Mouse (Mus musculus) megakaryocyte-erythroid progenitor cell, adult 5 weeks (primary cell): ENCODE data around the gene Rsad1. TPM values are rescaled to one million over a fixed set of nuclear protein-coding genes. Genes with fewer than 3 reads are reported as not detected.

Source experiments
- polyA plus RNA-seq: library from polyadenylated mRNA; stranded (reverse); fragments of >175 nt; gene quantifications from 2 replicates; pipeline ENCODE4 v1.2.3, GENCODE M21; 2012

Gene Rsad1
- 4.1 and 7.2 TPM in 2 replicates for polyA plus RNA-seq

GRCm38 (mm10) chr11:94548888-94549690, at the start of gene Rsad1:
Gene Rsad1, minus strand, starts transcription at chr11:94549255.

DNA sequence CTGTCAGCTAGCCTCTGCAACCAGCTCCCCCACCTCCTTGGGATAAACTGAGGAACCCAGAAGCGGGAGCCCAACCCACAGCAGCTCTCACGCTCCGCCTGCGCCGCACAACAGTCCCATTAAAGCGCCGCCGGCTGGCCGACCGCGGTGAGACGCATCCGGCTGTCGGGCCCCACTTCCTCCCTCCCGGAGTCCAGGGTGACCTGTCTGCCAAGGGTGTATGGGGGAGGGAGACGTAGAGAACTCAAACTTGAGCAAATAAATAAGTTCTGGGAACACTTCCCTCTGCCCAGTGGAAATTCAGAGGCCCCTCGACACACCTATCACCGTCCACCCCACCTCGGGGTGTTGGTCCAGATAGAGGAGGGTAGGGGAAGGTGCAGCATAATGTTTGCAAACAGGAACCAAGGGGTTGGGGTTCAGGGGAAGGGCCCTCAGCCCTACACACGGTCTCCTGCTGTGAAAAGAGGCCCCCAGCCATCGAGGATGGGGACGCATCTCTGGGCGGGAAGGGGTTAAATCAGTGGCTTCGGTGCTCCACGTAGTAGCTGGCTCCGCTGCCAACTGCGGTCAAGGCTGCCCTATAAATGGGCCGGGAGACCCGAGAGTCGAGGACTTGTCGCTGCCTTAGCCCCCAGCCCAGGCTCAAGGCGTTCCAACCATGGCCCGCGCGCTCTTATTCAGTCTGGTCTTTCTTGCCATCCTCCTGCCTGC, 15.5 kb upstream of the Rsad1 start, which contains the start of gene Chad:
Gene Chad (plus strand): TSS at position 611 of the 714 bp plus-strand sequence.

GRCm38 (mm10) chr11:94521219-94521843, 27.7 kb downstream of the Rsad1 start, which contains the start of gene Mycbpap:
Gene Mycbpap, minus strand, starts transcription at chr11:94521742.

GRCm38 (mm10) chr11:94499661-94500152, 49.3 kb downstream of the Rsad1 start, which contains the start of gene Epn3:
Gene Epn3, minus strand, starts transcription at chr11:94499974.

Other genes with a start within 250 kb of the Rsad1 start
- gene Luc7l3, start 227.3 kb downstream of the Rsad1 start, polyA plus RNA-seq: 27.4 and 35.7 TPM in 2 replicates
- 57.9 and 60.5 TPM in 2 replicates for gene Ankrd40, start 221.3 kb downstream of the Rsad1 start, polyA plus RNA-seq
- gene Abcc3, start 156.3 kb downstream of the Rsad1 start, polyA plus RNA-seq: 0.17 and 0.32 TPM in 2 replicates
- 0.78 and 0.82 TPM in 2 replicates for gene Cacna1g, start 75.1 kb downstream of the Rsad1 start, polyA plus RNA-seq
- not detected in 2 replicates for gene Spata20, start 63.1 kb downstream of the Rsad1 start, polyA plus RNA-seq
- 0.02 and 0.05 TPM in 2 replicates for gene Epn3, start 49.3 kb downstream of the Rsad1 start, polyA plus RNA-seq
- gene Mycbpap, start 27.5 kb downstream of the Rsad1 start, polyA plus RNA-seq: 0.34 and 0.36 TPM in 2 replicates
- gene Chad, start 15.8 kb upstream of the Rsad1 start, polyA plus RNA-seq: 0.69 and 0.91 TPM in 2 replicates
- gene Acsf2, start 52.6 kb upstream of the Rsad1 start, polyA plus RNA-seq: 27.1 and 40.1 TPM in 2 replicates
- 158 and 177 TPM in 2 replicates for gene Lrrc59, start 80.5 kb upstream of the Rsad1 start, polyA plus RNA-seq
- 63.3 and 70.0 TPM in 2 replicates for gene Mrpl27, start 104.5 kb upstream of the Rsad1 start, polyA plus RNA-seq
- gene Eme1, start 104.7 kb upstream of the Rsad1 start, polyA plus RNA-seq: 9.7 and 9.8 TPM in 2 replicates
- gene Xylt2, start 128.3 kb upstream of the Rsad1 start, polyA plus RNA-seq: 12.5 and 14.2 TPM in 2 replicates
- gene Gm11541, start 155.2 kb upstream of the Rsad1 start, polyA plus RNA-seq: not detected in 2 replicates
- 0.04 TPM in 1 of 2 replicates, not detected in the other for gene Cdc34b, start 192.5 kb upstream of the Rsad1 start, polyA plus RNA-seq
- not detected in 2 replicates for gene Tmem92, start 233.4 kb upstream of the Rsad1 start, polyA plus RNA-seq